Comparison of ENCODE assay signal across 27 mouse cellular contexts in the genomic region with DNA sequence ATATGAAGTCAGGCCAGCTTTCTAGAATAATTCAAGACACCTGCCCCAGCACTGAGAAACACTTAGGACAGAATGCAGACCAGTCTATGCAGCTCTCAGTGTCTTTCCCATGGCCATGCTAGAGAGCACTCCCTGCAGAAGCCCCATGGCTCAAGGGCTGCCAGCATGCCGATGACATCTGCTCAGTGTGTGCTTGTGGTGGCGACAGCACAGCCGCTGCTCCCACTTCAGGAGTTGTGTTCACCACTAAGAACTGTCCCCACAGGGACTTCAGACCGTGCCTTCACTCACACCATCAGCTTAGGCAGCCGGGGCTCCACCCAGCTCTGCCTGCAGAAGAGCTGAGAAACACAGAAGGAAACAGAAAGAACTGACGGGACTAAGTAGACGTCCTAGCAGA. TPM values are rescaled to one million over a fixed set of nuclear protein-coding genes. Genes with fewer than 3 reads are reported as not detected.
DNase-seq lines count a peak whose midpoint lies in the region; ATAC-seq and TF ChIP-seq lines count a peak whose summit lies in the region.
"Had no signal": no experiment of that assay in that cellular context is flagged by ENCODE, and none has a peak within 500 bp of the region (broad histone marks: within the 10 kb centered on the region; RNA-seq: fewer than 3 reads in every experiment).

No protein-coding gene starts in this region.

- H3K4me3 ChIP-seq in forebrain, embryonic 15.5 days = no peak overlapping the region
- no peak overlapping the region for H3K4me3 ChIP-seq in forebrain, embryonic 12.5 days (replicated peaks)
- 0 out of 2 replicates have a peak overlapping the region, but pooled peaks have one; percentile 1 for H3K4me3 ChIP-seq in heart, embryonic 13.5 days
- H3K4me3 ChIP-seq in lung, adult 2 months (replicated peaks; ENCODE audit: extremely low read depth, low read depth, low read length) = no peak overlapping the region
- H3K4me3 ChIP-seq: embryonic facial prominence, embryonic 10.5 days; embryonic facial prominence, embryonic 15.5 days; hindbrain, embryonic 15.5 days; kidney, embryonic 15.5 days; limb, embryonic 13.5 days; neural tube, embryonic 13.5 days had no signal

- no peak overlapping the region for H3K9ac ChIP-seq in forebrain, embryonic 15.5 days (replicated peaks)
- H3K9ac ChIP-seq in forebrain, embryonic 12.5 days = no peak overlapping the region
- no peak overlapping the region for H3K9ac ChIP-seq in heart, embryonic 13.5 days
- H3K9ac ChIP-seq: embryonic facial prominence, embryonic 15.5 days; hindbrain, embryonic 15.5 days; kidney, embryonic 15.5 days; limb, embryonic 13.5 days; neural tube, embryonic 13.5 days had no signal

- H3K36me3 ChIP-seq in forebrain, embryonic 15.5 days = peaks cover 14% of the 10 kb centered on the region; the same call in 1 of the 2 replicates
- H3K36me3 ChIP-seq in forebrain, embryonic 12.5 days (replicated peaks) = peaks cover 22% of the 10 kb centered on the region
- no peaks in the 10 kb centered on the region for H3K36me3 ChIP-seq in heart, embryonic 13.5 days
- H3K36me3 ChIP-seq: kidney, embryonic 15.5 days had no signal

- DNase-seq in heart, adult 8-10 months (ENCODE audit: low spot score) = no peak
- peak; percentile 14 to 41 for DNase-seq in heart, postnatal 10 days
- DNase-seq in heart, postnatal 14 days = no peak
- peak; percentile 33 for DNase-seq in brain, adult 2 months (ENCODE audit: low read depth, low spot score)
- DNase-seq in lung, adult 2 months = no peak
- DNase-seq: cerebellum, adult 11-12 months; cerebellum, adult 9-11 months; gastrocnemius, postnatal 25 days; kidney, adult 18-20 months; lung, postnatal 36 days; right cerebral cortex, postnatal 4 days; thymus, adult 18-20 months; thymus, postnatal 25 days had no signal

- TF ChIP-seq CTCF in lung, adult 2 months (IDR thresholded peaks at IDR 0.05; ENCODE audit: insufficient read depth, low read length) = no peak

- peak overlapping the region; percentile 34 for H3K27ac ChIP-seq in forebrain, embryonic 15.5 days (replicated peaks)
- no peak overlapping the region for H3K27ac ChIP-seq in forebrain, embryonic 12.5 days
- no peak overlapping the region for H3K27ac ChIP-seq in heart, embryonic 13.5 days (replicated peaks)
- H3K27ac ChIP-seq: embryonic facial prominence, embryonic 10.5 days; embryonic facial prominence, embryonic 15.5 days; hindbrain, embryonic 15.5 days; kidney, embryonic 15.5 days; limb, embryonic 13.5 days; neural tube, embryonic 13.5 days; stomach, postnatal 0 days had no signal

- TF ChIP-seq POLR2A in lung, adult 2 months (IDR thresholded peaks at IDR 0.05; ENCODE audit: borderline replicate concordance, extremely low read depth, low read depth, low read length) = no peak

- H3K4me1 ChIP-seq in forebrain, embryonic 15.5 days = peaks cover 18% of the 10 kb centered on the region
- peaks cover 5% of the 10 kb centered on the region; the same call in 1 of the 2 replicates for H3K4me1 ChIP-seq in forebrain, embryonic 12.5 days
- peaks cover 48% of the 10 kb centered on the region for H3K4me1 ChIP-seq in heart, embryonic 13.5 days
- no peaks in the 10 kb centered on the region for H3K4me1 ChIP-seq in lung, adult 2 months (ENCODE audit: control insufficient read depth, insufficient read depth, low read length)
- H3K4me1 ChIP-seq: kidney, embryonic 15.5 days had no signal

- 66% methylated on average over 7 of the region's 7 CpGs for WGBS in forebrain, embryonic 15.5 days
- 86% methylated on average over 7 of the region's 7 CpGs for WGBS in forebrain, embryonic 12.5 days
- WGBS in heart, embryonic 13.5 days = 19% methylated on average over 7 of the region's 7 CpGs
- WGBS in lung, adult 2 months = 63% methylated on average over 7 of the region's 7 CpGs

- no peaks in the 10 kb centered on the region for H3K9me3 ChIP-seq in forebrain, embryonic 15.5 days
- no peaks in the 10 kb centered on the region for H3K9me3 ChIP-seq in forebrain, embryonic 12.5 days
- H3K9me3 ChIP-seq in heart, embryonic 13.5 days = no peaks in the 10 kb centered on the region
- H3K9me3 ChIP-seq: embryonic facial prominence, embryonic 10.5 days; embryonic facial prominence, embryonic 15.5 days; hindbrain, embryonic 15.5 days; kidney, embryonic 15.5 days; limb, embryonic 13.5 days; neural tube, embryonic 13.5 days had no signal

- ATAC-seq in forebrain, embryonic 15.5 days (replicated peaks) = 0 out of 2 replicates have a peak, but pooled peaks have one; percentile 38
- no peak for ATAC-seq in forebrain, embryonic 12.5 days (ENCODE audit: low FRiP score)
- no peak for ATAC-seq in heart, embryonic 13.5 days (ENCODE audit: extremely low read depth, insufficient number of reproducible peaks, low FRiP score, low TSS enrichment)
- ATAC-seq: Patski had no signal

- intact Hi-C loops in heart, postnatal 10 days (cut with DNase I) = no loop called here
- intact Hi-C loops in heart, postnatal 14 days (cut with DNase I) = no loop called here

- H3K27me3 ChIP-seq in forebrain, embryonic 15.5 days = no peaks in the 10 kb centered on the region
- no peaks in the 10 kb centered on the region for H3K27me3 ChIP-seq in forebrain, embryonic 12.5 days
- H3K27me3 ChIP-seq in heart, embryonic 13.5 days (replicated peaks) = peaks cover 83% of the 10 kb centered on the region
- H3K27me3 ChIP-seq: embryonic facial prominence, embryonic 15.5 days; hindbrain, embryonic 15.5 days; kidney, embryonic 15.5 days; limb, embryonic 13.5 days; neural tube, embryonic 13.5 days; Patski had no signal

- no peak overlapping the region for H3K4me2 ChIP-seq in forebrain, embryonic 15.5 days (replicated peaks)
- H3K4me2 ChIP-seq in forebrain, embryonic 12.5 days = no peak overlapping the region
- peak overlapping the region; percentile 49 for H3K4me2 ChIP-seq in heart, embryonic 13.5 days
- H3K4me2 ChIP-seq: embryonic facial prominence, embryonic 15.5 days; hindbrain, embryonic 15.5 days; kidney, embryonic 15.5 days; limb, embryonic 13.5 days; liver, embryonic 11.5 days; midbrain, embryonic 11.5 days; neural tube, embryonic 13.5 days had no signal

RNA-seq across cellular contexts. Expression of gene Ccdc92, which starts 22.0 kb away (rescaled TPM):
- 31.3 and 33.3 TPM in 2 replicates for polyA plus RNA-seq in forebrain, embryonic 15.5 days (2015; fragmentation: Nextera tagmentation; extraction: Ambion mirVana)
- polyA plus RNA-seq in forebrain, embryonic 12.5 days (2016; fragmentation: Nextera tagmentation; extraction: Ambion mirVana) = 20.8 and 22.4 TPM in 2 replicates
- polyA plus RNA-seq in heart, embryonic 13.5 days (2015; fragmentation: Nextera tagmentation; extraction: Ambion mirVana) = 3.7 and 4.4 TPM in 2 replicates
- total RNA-seq in heart, adult 8-10 months (2022) = 1 to 10 TPM; 1.4 to 2.0 (median 1.6) TPM
- under 1 TPM; 0.74 to 0.81 TPM for total RNA-seq in heart, postnatal 10 days (2021)
- 1 to 10 TPM; 1.1 TPM for total RNA-seq in heart, postnatal 14 days (2021)
- 21.5 and 21.9 TPM in 2 replicates for polyA plus RNA-seq in lung, adult 2 months (2012; rRNA removed)
- total RNA-seq: hematopoietic stem cell, adult 5-6 weeks had no signal

RNA-seq across cellular contexts. Expression of gene Zfp664, which starts 22.3 kb away (rescaled TPM):
- polyA plus RNA-seq in forebrain, embryonic 15.5 days (2015; fragmentation: Nextera tagmentation; extraction: Ambion mirVana) = 122 and 129 TPM in 2 replicates
- 151 and 153 TPM in 2 replicates for polyA plus RNA-seq in forebrain, embryonic 12.5 days (2016; fragmentation: Nextera tagmentation; extraction: Ambion mirVana)
- 59.2 and 59.8 TPM in 2 replicates for polyA plus RNA-seq in heart, embryonic 13.5 days (2015; fragmentation: Nextera tagmentation; extraction: Ambion mirVana)
- 10 to 100 TPM; 31.1 to 38.4 (median 35.6) TPM for total RNA-seq in heart, adult 8-10 months (2022)
- 10 to 100 TPM; 57.6 to 58.7 TPM for total RNA-seq in heart, postnatal 10 days (2021)
- 10 to 100 TPM; 48.1 to 50.7 TPM for total RNA-seq in heart, postnatal 14 days (2021)
- 26.6 and 27.7 TPM in 2 replicates for polyA plus RNA-seq in lung, adult 2 months (2012; rRNA removed)

Comparison
In these comparisons a context has a peak if more than half of its experiments do, and no peak if none do; other contexts are left out.
1. DNase-seq: peak in heart, postnatal 10 days (2 of 2) and brain, adult 2 months (single experiment); none in heart, adult 8-10 months (single experiment), heart, postnatal 14 days (0 of 2) and lung, adult 2 months (single experiment).